Mouse (Mus musculus): ENCODE data around the gene Tesc.

Gene Tesc

DNA sequence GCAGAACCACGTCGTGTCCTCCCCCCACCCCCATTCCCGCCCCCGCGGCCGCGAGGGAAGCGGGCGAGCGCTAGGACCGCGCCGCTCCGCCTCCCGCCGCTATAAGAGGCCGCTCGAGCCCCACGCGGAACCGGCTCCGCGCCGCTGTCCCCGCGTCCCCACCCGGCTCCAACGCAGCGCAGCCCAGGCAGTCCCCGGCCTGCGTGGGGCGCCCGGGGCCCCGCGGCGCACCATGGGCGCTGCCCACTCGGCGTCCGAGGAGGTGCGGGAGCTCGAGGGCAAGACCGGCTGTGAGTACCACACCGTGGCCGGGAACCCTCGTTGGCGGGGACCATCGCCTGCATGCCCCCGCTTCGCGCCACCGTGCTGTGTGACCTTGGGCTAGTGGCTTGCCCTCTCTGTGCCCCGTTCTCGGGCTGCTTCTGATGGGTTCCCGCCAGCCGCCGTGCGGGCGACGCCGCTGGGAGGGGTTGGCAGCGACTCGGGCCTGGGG, at the start of gene Tesc:
Tesc (plus strand) TSS at position 46 of the 493 bp plus-strand sequence.
- DNase-seq: peak; percentile 74

- no peak for DNase-seq
Measured at GRCm38 (mm10) chr5:117978159-117978697, 49.3 kb upstream of the Tesc start.

- DNase-seq: no peak
Measured at GRCm38 (mm10) chr5:117979082-117979481, 48.5 kb upstream of the Tesc start.

- DNase-seq: no peak
Measured at GRCm38 (mm10) chr5:117980921-117981320, 46.6 kb upstream of the Tesc start.

GRCm38 (mm10) chr5:117981943-117982342, 45.6 kb upstream of the Tesc start:
- DNase-seq: no peak

- DNase-seq: no peak
Measured at GRCm38 (mm10) chr5:117986327-117986726, 41.2 kb upstream of the Tesc start.

DNA sequence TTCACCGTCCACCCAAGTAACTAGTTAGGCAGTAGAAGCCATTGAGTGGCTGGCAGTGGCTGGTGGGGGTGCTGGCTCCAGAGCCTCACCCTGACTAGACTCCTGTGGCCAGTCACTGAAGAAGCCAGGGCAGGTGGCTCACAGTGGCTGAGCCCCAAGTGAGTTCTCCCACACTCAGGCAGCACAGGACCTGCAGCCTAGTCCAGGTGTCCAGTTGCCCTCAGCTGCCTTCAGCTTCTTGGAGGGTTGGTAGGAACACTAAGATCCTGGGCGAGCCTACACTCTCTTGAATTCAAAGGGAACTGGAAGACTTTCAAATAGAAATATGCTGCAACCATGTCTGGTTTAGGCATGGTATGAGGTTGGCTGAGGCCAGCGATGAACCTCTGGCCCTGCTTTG, 39.7 kb upstream of the Tesc start:
- DNase-seq: no peak

DNA sequence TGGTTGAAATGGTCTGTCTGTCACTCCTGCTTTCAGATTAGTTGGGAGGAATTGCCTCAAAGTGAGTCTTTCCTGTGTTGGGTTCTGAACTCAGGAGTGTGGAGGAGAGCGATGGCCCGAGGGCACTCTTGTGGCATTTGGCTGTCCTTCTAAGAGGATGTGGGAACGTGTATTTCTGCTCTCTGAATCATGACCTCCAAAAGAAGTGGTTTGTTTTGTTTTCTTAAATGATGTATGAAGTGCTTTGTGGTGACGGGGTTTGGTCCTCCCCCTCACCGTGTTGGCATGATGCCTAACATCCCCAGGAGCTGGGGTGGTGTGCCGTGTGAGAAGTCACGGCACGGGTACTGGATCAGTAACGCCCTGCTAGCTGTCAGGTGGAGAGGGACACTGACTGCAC, 39.2 kb upstream of the Tesc start:
- DNase-seq: no peak

- no peak for DNase-seq
Measured at GRCm38 (mm10) chr5:117989773-117990172, 37.8 kb upstream of the Tesc start.

GRCm38 (mm10) chr5:117990957-117991356, 36.6 kb upstream of the Tesc start:
- no peak for DNase-seq

- DNase-seq: no peak
Measured at GRCm38 (mm10) chr5:117993550-117993949, 34.0 kb upstream of the Tesc start.

- peak; percentile 78 for DNase-seq
Measured at GRCm38 (mm10) chr5:117995372-117995901, 32.1 kb upstream of the Tesc start.

DNA sequence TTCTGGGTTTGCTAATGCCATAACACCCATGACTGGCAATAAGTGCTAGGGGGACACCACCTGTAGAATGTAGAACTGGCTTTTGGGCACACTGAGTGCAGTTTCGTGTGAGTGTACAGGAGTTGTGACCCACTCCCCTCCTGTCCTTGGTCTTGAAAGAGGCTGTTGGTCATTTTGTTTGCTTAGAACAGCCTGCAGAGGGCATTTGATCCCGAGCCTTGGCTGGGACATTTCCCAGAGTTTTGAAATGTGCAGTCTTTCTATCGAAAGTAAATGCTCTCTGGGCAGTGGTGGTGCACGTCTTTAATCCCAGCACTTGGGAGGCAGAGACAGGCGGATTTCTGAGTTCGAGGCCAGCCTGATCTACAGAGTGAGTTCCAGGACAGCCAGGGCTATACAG, 31.6 kb upstream of the Tesc start:
- DNase-seq: no peak

DNA sequence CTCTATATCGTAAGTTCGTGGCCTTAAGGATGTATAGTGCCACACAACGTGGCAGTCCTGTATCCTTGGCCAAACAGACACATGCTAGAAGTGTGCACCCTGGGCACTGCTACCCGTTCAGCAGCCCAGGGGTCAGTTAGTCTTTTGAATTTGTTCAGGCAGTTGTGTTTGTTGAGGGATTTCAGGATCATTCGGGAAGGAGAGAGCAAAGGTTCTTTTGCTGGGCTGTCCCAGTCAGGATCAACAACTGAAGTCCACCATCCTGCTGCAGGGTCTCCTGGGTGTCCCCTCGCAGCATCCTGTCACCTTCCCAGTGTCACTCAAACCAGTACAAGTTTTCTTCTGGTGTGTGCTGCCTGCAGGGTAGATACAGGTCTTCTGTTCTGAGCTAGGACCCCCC, 31.0 kb upstream of the Tesc start:
- DNase-seq: no peak

GRCm38 (mm10) chr5:117997434-117997970, 30.0 kb upstream of the Tesc start:
- no peak for DNase-seq

DNA sequence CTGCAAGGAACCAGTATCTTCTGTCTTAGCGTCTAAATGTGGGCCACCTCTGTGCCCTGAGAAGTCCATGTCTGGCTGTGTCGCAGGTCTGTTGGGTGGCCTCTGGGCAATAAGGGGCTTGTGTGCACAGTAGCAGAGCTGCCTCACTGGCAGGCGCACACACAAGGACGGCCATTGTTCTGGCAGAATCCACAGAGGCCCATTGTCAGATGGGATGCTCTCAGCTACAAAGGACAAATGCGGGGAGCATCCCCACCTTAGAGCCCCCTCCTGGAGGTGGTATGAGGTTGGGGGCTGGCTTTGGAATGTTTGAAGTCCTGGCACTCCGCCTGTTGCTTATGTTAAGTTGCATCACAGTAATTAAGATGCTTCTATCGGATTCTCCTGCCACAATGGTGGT, 28.5 kb upstream of the Tesc start:
- no peak for DNase-seq

DNA sequence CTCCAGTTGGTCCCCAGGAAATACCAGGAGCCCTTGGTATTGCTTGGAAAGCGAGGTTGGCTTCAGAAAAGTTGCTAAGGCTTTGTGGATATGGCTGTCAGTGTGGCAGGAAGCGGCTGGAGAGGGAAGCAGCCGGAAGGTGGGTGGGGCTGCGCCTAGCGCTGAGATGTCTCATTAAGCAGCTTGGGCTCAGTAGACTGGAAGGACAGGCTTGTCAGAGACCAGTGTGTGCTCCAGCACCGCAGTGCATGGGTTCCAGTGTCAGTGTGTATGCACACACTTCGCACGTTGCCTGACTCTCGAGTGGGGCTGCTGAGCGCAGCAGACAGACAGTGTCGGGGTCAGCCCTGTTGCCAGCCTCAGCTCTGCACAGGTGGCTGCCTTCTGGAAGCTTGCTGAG, 28.0 kb upstream of the Tesc start:
- DNase-seq: no peak

- DNase-seq: peak; percentile 87
Measured at GRCm38 (mm10) chr5:118002059-118002458, 25.5 kb upstream of the Tesc start.

DNA sequence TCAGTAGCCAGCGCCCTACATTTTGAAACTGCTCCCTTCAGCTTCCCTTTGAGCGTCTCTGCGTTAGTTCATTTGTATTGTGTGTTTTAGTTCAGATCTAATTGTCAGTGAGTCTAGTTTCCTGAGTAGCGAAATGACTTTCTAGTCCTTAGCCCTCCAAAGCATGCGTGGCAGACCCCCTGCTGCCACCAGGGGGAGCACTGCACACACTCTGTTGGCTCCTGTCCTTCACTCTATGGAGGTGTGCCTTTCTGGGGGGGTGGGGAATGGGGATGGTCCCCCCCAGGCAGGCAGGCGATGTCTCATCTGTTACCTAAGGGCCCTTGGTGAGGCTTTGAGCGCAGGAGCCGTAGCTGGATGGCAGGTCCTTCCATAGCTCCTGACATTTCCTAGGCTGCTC, 22.9 kb upstream of the Tesc start:
- DNase-seq: peak; percentile 82

DNA sequence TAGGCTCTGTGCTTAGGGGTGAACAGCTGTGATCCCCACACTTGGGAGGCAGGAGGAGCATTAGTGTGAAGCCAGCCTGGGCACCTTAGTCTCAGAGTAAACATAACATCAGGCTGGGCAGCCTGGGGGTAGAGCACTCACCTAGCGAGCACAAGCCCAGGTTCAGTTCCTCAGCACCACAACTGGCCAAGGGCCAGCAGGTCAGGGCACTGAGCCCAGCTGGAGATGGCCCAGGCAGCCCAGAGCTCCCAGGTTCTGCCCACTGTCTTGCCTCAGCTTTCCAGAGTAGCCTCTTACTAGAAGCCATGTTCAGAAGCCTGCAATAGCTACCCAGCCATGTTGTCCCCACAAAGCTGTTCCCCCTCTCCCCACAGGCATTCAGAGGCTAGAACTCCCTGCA, 21.8 kb upstream of the Tesc start:
- DNase-seq: peak; percentile 83

GRCm38 (mm10) chr5:118008344-118008743, 19.2 kb upstream of the Tesc start:
- no peak for DNase-seq

DNA sequence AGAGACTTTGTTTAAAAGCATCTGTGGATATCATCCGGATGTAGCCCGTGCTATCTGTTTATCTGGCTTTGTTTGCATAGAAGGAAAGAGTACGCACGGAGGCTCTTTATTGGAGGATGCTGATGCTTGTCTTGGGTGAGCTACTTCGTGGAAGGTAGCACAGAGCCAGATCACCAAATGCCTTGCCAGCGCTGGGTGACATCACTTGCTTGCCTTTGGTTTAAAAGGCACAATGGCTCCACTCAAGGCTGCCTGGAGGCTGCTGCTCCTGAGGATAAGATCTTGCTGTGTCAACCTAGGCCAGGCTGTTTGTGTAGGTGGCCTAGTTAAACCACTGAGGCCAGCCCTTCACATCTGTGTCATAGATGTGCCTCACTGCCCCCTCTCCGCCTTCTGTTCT, 16.7 kb upstream of the Tesc start:
- DNase-seq: no peak

DNA sequence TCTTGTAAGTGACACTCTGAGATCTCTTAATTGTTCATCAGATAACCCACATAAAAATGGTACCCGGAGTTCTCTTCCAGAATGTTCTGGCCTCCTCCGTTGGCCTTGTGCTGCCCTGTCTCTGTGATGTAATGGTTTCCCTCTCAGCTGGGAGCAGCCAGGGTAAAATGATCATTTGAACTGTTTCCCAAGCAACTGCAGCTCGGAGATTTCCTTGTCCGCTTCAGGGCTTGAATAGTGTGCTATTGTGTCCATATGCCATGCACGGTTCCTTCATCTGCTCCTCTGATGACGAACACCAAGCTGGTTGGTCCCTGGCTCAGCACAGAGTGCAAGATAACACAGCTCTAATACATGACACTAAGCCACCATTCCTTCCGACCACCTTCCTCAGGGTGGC, 15.7 kb upstream of the Tesc start:
- no peak for DNase-seq

GRCm38 (mm10) chr5:118015028-118015427, 12.5 kb upstream of the Tesc start:
- peak; percentile 87 for DNase-seq

- DNase-seq: no peak
Measured at GRCm38 (mm10) chr5:118015669-118016068, 11.9 kb upstream of the Tesc start.

All from cerebellum, adult 9-10 months (tissue).